24 mouse cellular contexts compared by ENCODE assay signal in the genomic region with DNA sequence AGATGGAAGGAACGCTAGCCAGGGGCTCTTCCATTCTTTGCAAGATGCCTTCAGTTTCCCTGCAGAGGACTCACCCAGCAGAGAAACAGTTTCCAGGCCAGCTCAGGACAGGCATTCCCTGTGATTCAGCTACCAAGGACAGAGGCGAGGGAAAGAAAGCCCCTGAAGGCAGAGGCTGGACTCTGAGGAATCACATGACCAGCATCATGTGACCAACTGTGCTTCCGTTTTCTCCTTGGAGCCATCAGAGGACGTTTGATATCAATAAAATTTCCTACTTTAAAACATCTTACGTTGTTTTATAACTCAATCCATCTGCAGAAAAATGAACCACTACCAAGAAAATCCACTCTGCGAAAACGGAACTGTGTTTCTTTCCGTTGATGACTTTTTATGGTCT.
"Had no signal": no experiment of that assay in that cellular context is flagged by ENCODE, and none has a peak within 500 bp of the region (broad histone marks: within the 10 kb centered on the region; RNA-seq: fewer than 3 reads in every experiment).

No protein-coding gene starts in this region.

- DNase-seq: kidney, adult 8-10 months; kidney, postnatal 10 days; kidney, postnatal 4 days; liver; lung, adult 18-20 months; lung, postnatal 10 days; lung, postnatal 36 days; midbrain, embryonic 14.5 days; retina, postnatal 1 day; right cerebral cortex, postnatal 25 days; spleen, adult 18-20 months; thymus, adult 18-20 months; thymus, postnatal 14 days had no signal

- H3K9me3 ChIP-seq: kidney, embryonic 15.5 days; limb, embryonic 10.5 days; limb, embryonic 13.5 days; liver, embryonic 12.5 days; liver, embryonic 15.5 days; lung, embryonic 15.5 days; megakaryocyte, embryonic 14.5 days; midbrain, embryonic 10.5 days; neural tube, embryonic 12.5 days; neural tube, embryonic 15.5 days; stomach, embryonic 15.5 days had no signal

- ATAC-seq: liver, embryonic 12.5 days had no signal

- H3K27me3 ChIP-seq: megakaryocyte, embryonic 14.5 days; neural tube, embryonic 12.5 days; neural tube, embryonic 15.5 days had no signal

- H3K9ac ChIP-seq: kidney, embryonic 15.5 days; limb, embryonic 13.5 days; liver, embryonic 12.5 days; liver, embryonic 15.5 days; lung, embryonic 15.5 days; neural tube, embryonic 12.5 days; neural tube, embryonic 15.5 days; stomach, embryonic 15.5 days had no signal

- H3K27ac ChIP-seq: kidney, embryonic 15.5 days; limb, embryonic 10.5 days; limb, embryonic 13.5 days; liver, embryonic 12.5 days; liver, embryonic 15.5 days; lung, embryonic 15.5 days; midbrain, embryonic 10.5 days; neural tube, embryonic 12.5 days; neural tube, embryonic 15.5 days; stomach, embryonic 15.5 days had no signal

- H3K4me3 ChIP-seq: kidney, embryonic 15.5 days; limb, embryonic 10.5 days; limb, embryonic 13.5 days; liver, embryonic 12.5 days; liver, embryonic 15.5 days; lung, embryonic 15.5 days; megakaryocyte, embryonic 14.5 days; midbrain, embryonic 10.5 days; neural tube, embryonic 12.5 days; neural tube, embryonic 15.5 days; stomach, embryonic 15.5 days had no signal

- H3K36me3 ChIP-seq: kidney, embryonic 15.5 days; limb, embryonic 10.5 days; limb, embryonic 13.5 days; liver, embryonic 12.5 days; liver, embryonic 15.5 days; lung, embryonic 15.5 days; midbrain, embryonic 10.5 days; neural tube, embryonic 12.5 days; neural tube, embryonic 15.5 days; stomach, embryonic 15.5 days had no signal

- H3K4me2 ChIP-seq: kidney, embryonic 15.5 days; limb, embryonic 13.5 days; liver, embryonic 12.5 days; liver, embryonic 15.5 days; lung, embryonic 15.5 days; neural tube, embryonic 12.5 days; neural tube, embryonic 15.5 days; stomach, embryonic 15.5 days had no signal

- H3K4me1 ChIP-seq: limb, embryonic 13.5 days; midbrain, embryonic 10.5 days; neural tube, embryonic 15.5 days had no signal
